Mouse (Mus musculus) ES-E14 (cell line): ENCODE measurements around the gene Col4a2.

Experiments
- CHD2 ChIP-seq: IDR thresholded peaks from 2 replicates; pipeline ENCODE4 v1.6.1; 2014; ENCODE audit warnings: mild to moderate bottlenecking, low read depth, low read length, inconsistent platforms
- HCFC1 ChIP-seq: IDR thresholded peaks from 2 replicates; pipeline ENCODE4 v1.6.1; 2012; ENCODE audit warnings: low read length, inconsistent platforms, borderline replicate concordance; ENCODE audit not compliant: insufficient read depth
- ZC3H11A ChIP-seq: IDR thresholded peaks from 2 replicates; pipeline ENCODE4 v1.6.1; 2012; ENCODE audit warnings: low read depth, mild to moderate bottlenecking, inconsistent platforms, low read length, borderline replicate concordance

- no peak for TF ChIP-seq CHD2
- no peak for TF ChIP-seq ZC3H11A
- TF ChIP-seq HCFC1: no peak
These were observed 89.6 kb downstream of the Col4a2 start for GRCm38 (mm10) chr8:11402220-11402619.
